Mouse (Mus musculus) intestine, embryonic 16.5 days (tissue): Measurements from ENCODE around the gene Abca15. TPM values are rescaled to one million over a fixed set of nuclear protein-coding genes. Genes with fewer than 3 reads are reported as not detected.

Source experiments
- ATAC-seq: fragments of 200-750 bp; cut with Nextera tagmentation; 2 replicates; pipeline ENCODE4 v1.8.0; 2017; ENCODE audit warnings: moderate TSS enrichment, moderate library complexity
- H3K27ac ChIP-seq: fragments of 300-500 bp; sonication (generic); 2 replicates; pipeline ENCODE4 v1.5.1; 2014; ENCODE audit warnings: mild to moderate bottlenecking, low read length
- H3K27me3 ChIP-seq: fragments of 300-500 bp; sonication (generic); replicated peaks from 2 replicates; pipeline ENCODE4 v1.6.1; 2014; ENCODE audit warnings: low read length, control low read depth, mixed read lengths; ENCODE audit not compliant: control insufficient read depth, insufficient read depth
- H3K36me3 ChIP-seq: fragments of 300-500 bp; sonication (generic); 2 replicates; pipeline ENCODE4 v1.6.1; 2014; ENCODE audit warnings: low read length, control low read depth; ENCODE audit not compliant: control insufficient read depth, insufficient read depth
- H3K4me1 ChIP-seq: fragments of 300-500 bp; sonication (generic); 2 replicates; pipeline ENCODE4 v1.6.1; 2014; ENCODE audit warnings: low read length, control low read depth, mixed read lengths; ENCODE audit not compliant: control insufficient read depth, insufficient read depth
- H3K4me2 ChIP-seq: fragments of 300-500 bp; sonication (generic); 2 replicates; pipeline ENCODE4 v1.6.1; 2014; ENCODE audit warnings: low read depth, low read length, control low read depth
- H3K4me3 ChIP-seq: fragments of 300-500 bp; sonication (generic); 2 replicates; pipeline ENCODE4 v1.5.1; 2014; ENCODE audit warnings: mild to moderate bottlenecking, low read length
- H3K9ac ChIP-seq: fragments of 300-500 bp; sonication (generic); 2 replicates; pipeline ENCODE4 v1.6.1; 2014; ENCODE audit warnings: low read depth, low read length
- H3K9me3 ChIP-seq: fragments of 300-500 bp; sonication (generic); 2 replicates; pipeline ENCODE4 v1.6.1; 2016; ENCODE audit warnings: low read length, control low read depth; ENCODE audit not compliant: control insufficient read depth
- WGBS: fragments of 180-500 bp; shearing (Covaris S2); extraction: QIAGEN DNeasy Blood & Tissue Kit; methylation state at CpG from one replicate; pipeline ENCODE4 v1.1.7; 2014; 5-methylcytosine and 5-hydroxymethylcytosine counted together
- polyA plus RNA-seq: library from polyadenylated mRNA; unstranded; fragments of >200 nt; fragmentation: Nextera tagmentation; extraction: Ambion mirVana; gene quantifications from 2 replicates; pipeline ENCODE4 v1.2.1, GENCODE M21; 2015

Abca15 gene
- polyA plus RNA-seq, 1 experiment from 2014 or later: not detected

- 37% methylated on average over 3 of the region's 3 CpGs for WGBS
- no peak overlapping the region for H3K4me2 ChIP-seq
- H3K27ac ChIP-seq: no peak overlapping the region
Measured at GRCm38 (mm10) chr7:120426625-120427024, 98.2 kb downstream of the Abca15 start.

GRCm38 (mm10) chr7:120431464-120431863, 103.0 kb downstream of the Abca15 start:
- no peak overlapping the region for H3K9ac ChIP-seq
- no peak overlapping the region for H3K27ac ChIP-seq
- H3K4me1 ChIP-seq: no peaks in the 10 kb centered on the region
- H3K4me3 ChIP-seq: no peak overlapping the region
- H3K9me3 ChIP-seq: no peaks in the 10 kb centered on the region
- no peak overlapping the region for H3K4me2 ChIP-seq
- H3K36me3 ChIP-seq: no peaks in the 10 kb centered on the region
- H3K27me3 ChIP-seq: no peaks in the 10 kb centered on the region
- ATAC-seq: no peak

More at GRCm38 (mm10) chr7:120426625-120427024, 98.2 kb downstream of the Abca15 start:
- Histone ChIP-seq H3K36me3 (no peaks in the 10 kb centered on the region), H3K27me3 (no peaks in the 10 kb centered on the region), H3K4me1 (no peaks in the 10 kb centered on the region), H3K9me3 (no peaks in the 10 kb centered on the region), H3K4me3 (no peak overlapping the region), H3K9ac (no peak overlapping the region)
- no peak for ATAC-seq

Other genes with a start within 250 kb of the Abca15 start
- not detected in 2 replicates for gene Dnah3, start 233.4 kb upstream of the Abca15 start, polyA plus RNA-seq
- gene Tmem159, start 226.3 kb upstream of the Abca15 start, polyA plus RNA-seq: 25.3 and 28.1 TPM in 2 replicates
- gene Zp2, start 183.4 kb upstream of the Abca15 start, polyA plus RNA-seq: not detected in 2 replicates
- gene Anks4b, start 154.8 kb upstream of the Abca15 start, polyA plus RNA-seq: 15.7 and 15.9 TPM in 2 replicates
- gene Crym, start 126.6 kb upstream of the Abca15 start, polyA plus RNA-seq: 1.4 and 2.0 TPM in 2 replicates
- gene Abca14, start 124.7 kb upstream of the Abca15 start, polyA plus RNA-seq: 0.02 and 0.24 TPM in 2 replicates
- not detected in 2 replicates for gene Abca16, start 81.0 kb downstream of the Abca15 start, polyA plus RNA-seq